ENCODE assay signal across 16 mouse cellular contexts in the genomic region with DNA sequence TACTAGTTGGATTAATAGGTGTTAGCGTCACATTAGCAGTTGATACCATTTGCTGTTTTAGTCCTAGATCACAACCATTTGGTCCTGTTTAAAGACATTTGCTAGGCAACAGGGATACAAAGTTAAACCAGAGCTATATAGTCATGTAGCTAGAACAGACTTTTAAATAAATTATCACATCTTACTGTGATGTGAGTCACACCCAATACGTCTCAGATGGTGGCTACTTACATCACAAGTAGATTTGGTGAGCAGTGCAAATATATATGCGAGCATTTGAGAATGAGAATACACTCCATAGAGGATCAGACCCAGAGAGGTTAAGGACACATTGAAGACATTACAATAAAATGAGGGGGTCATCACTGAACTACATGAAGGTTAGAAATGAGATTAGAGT.
"Had no signal": no experiment of that assay in that cellular context is flagged by ENCODE, and none has a peak within 500 bp of the region (broad histone marks: within the 10 kb centered on the region; RNA-seq: fewer than 3 reads in every experiment).

No protein-coding gene starts in this region.

- H3K4me2 ChIP-seq: neural tube, embryonic 13.5 days; neural tube, embryonic 15.5 days; stomach, embryonic 15.5 days had no signal

- DNase-seq: retina, postnatal 1 day; right cerebral cortex, adult 18-20 months; right cerebral cortex, postnatal 14 days; right cerebral cortex, postnatal 25 days; right cerebral cortex, postnatal 4 days; spleen, adult 18-20 months; thymus, adult 18-20 months; thymus, adult 2 months; thymus, postnatal 14 days; thymus, postnatal 25 days; thymus, postnatal 36 days; thymus, postnatal 4 days had no signal

- H3K4me1 ChIP-seq: neural tube, embryonic 13.5 days; neural tube, embryonic 15.5 days had no signal

- H3K27me3 ChIP-seq: neural tube, embryonic 13.5 days; neural tube, embryonic 15.5 days; stomach, embryonic 15.5 days had no signal

- H3K9ac ChIP-seq: neural tube, embryonic 13.5 days; neural tube, embryonic 15.5 days; stomach, embryonic 15.5 days had no signal

- H3K9me3 ChIP-seq: neural tube, embryonic 13.5 days; neural tube, embryonic 15.5 days; stomach, embryonic 15.5 days had no signal

- H3K36me3 ChIP-seq: neural tube, embryonic 15.5 days; stomach, embryonic 15.5 days had no signal

- H3K4me3 ChIP-seq: neural tube, embryonic 13.5 days; neural tube, embryonic 15.5 days; stomach, embryonic 15.5 days had no signal

- H3K27ac ChIP-seq: neural tube, embryonic 13.5 days; neural tube, embryonic 15.5 days; stomach, embryonic 15.5 days; stomach, postnatal 0 days had no signal
